Mouse (Mus musculus) heart, adult 2 months (tissue): ENCODE results near the gene Crabp2.

ENCODE experiments used
- CTCF ChIP-seq: fragments of 200-600 bp; IDR thresholded peaks from 2 replicates; pipeline ENCODE4 v1.8.1; 2022; ENCODE audit warnings: antibody characterized with exemption, mild to moderate bottlenecking, moderate library complexity
- EP300 ChIP-seq: fragments of 200-500 bp; IDR thresholded peaks from 2 replicates; pipeline ENCODE4 v1.6.1; 2011; ENCODE audit warnings: low read depth, low read length, control low read depth; ENCODE audit not compliant: insufficient read depth

- TF ChIP-seq EP300 (no peak), CTCF (no peak)
Observed at GRCm38 (mm10) chr3:87907906-87908305, 40.6 kb upstream of the Crabp2 start.
